Mouse (Mus musculus): Measurements from ENCODE around the gene Dexi.

Gene Dexi

GRCm38 (mm10) chr16:10453872-10454582 is 88.8 kb downstream of the Dexi start:
- DNase-seq = no peak

All from liver (tissue).